Mouse (Mus musculus) kidney, adult 9 months (tissue): ENCODE measurements around the gene Mettl4.

Experiments used
- DNase-seq: peaks from one replicate; pipeline ENCODE4 v3.0.0; 2022

The Mettl4 gene

GRCm38 (mm10) chr17:94749466-94750135, at the start of gene Mettl4:
Mettl4 (minus strand) TSS chr17:94750019.
- DNase-seq: peak; percentile 95

- DNase-seq: no peak
These were observed 29.2 kb upstream of the Mettl4 start for GRCm38 (mm10) chr17:94778871-94779482.

- no peak for DNase-seq
These were observed 18.7 kb upstream of the Mettl4 start for GRCm38 (mm10) chr17:94768491-94768890.

GRCm38 (mm10) chr17:94764711-94765110, 14.9 kb upstream of the Mettl4 start:
- DNase-seq: no peak

- no peak for DNase-seq
These were observed 14.2 kb upstream of the Mettl4 start for GRCm38 (mm10) chr17:94764011-94764410.

GRCm38 (mm10) chr17:94762405-94762804, 12.6 kb upstream of the Mettl4 start:
- no peak for DNase-seq

GRCm38 (mm10) chr17:94750136-94750729, 414 bp upstream of the Mettl4 start:
- DNase-seq: no peak

GRCm38 (mm10) chr17:94738173-94738572, 11.6 kb downstream of the Mettl4 start:
- no peak for DNase-seq

- no peak for DNase-seq
These were observed 13.9 kb downstream of the Mettl4 start for GRCm38 (mm10) chr17:94735885-94736284.

GRCm38 (mm10) chr17:94735437-94735836, 14.4 kb downstream of the Mettl4 start:
- peak; percentile 15 for DNase-seq

- peak; percentile 32 for DNase-seq
These were observed 19.4 kb downstream of the Mettl4 start for GRCm38 (mm10) chr17:94730416-94730815.

- no peak for DNase-seq
These were observed 23.1 kb downstream of the Mettl4 start for GRCm38 (mm10) chr17:94726750-94727149.

- DNase-seq: no peak
These were observed 76.1 kb downstream of the Mettl4 start for GRCm38 (mm10) chr17:94673515-94674317.
